ENCODE assay signal across 16 mouse cellular contexts in genomic region chr2:52950226-52950625, GRCm38 (mm10).
DNase-seq lines count a peak whose midpoint lies in the region; ATAC-seq lines count a peak whose summit lies in the region.
"Had no signal": no experiment of that assay in that cellular context is flagged by ENCODE, and none has a peak within 500 bp of the region (broad histone marks: within the 10 kb centered on the region; RNA-seq: fewer than 3 reads in every experiment).

No protein-coding gene starts in this region.

- no peaks in the 10 kb centered on the region for H3K27me3 ChIP-seq in kidney, embryonic 16.5 days (ENCODE audit: insufficient read depth, low read length)
- no peaks in the 10 kb centered on the region for H3K27me3 ChIP-seq in megakaryocyte, embryonic 14.5 days (replicated peaks)
- H3K27me3 ChIP-seq: forebrain, embryonic 15.5 days; hindbrain, embryonic 13.5 days had no signal

- H3K4me2 ChIP-seq in kidney, embryonic 16.5 days (replicated peaks; ENCODE audit: low read depth, low read length), result no peak overlapping the region
- H3K4me2 ChIP-seq: forebrain, embryonic 15.5 days; hindbrain, embryonic 13.5 days had no signal

- no peaks in the 10 kb centered on the region for H3K36me3 ChIP-seq in kidney, embryonic 16.5 days (ENCODE audit: insufficient read depth, low read length)
- H3K36me3 ChIP-seq in megakaryocyte, embryonic 14.5 days (replicated peaks; ENCODE audit: low read length), result no peaks in the 10 kb centered on the region
- H3K36me3 ChIP-seq: forebrain, embryonic 15.5 days; heart, embryonic 10.5 days had no signal

- no peaks in the 10 kb centered on the region for H3K9me3 ChIP-seq in kidney, embryonic 16.5 days (ENCODE audit: low read length)
- peaks cover 21% of the 10 kb centered on the region; the same call in 1 of the 2 replicates for H3K9me3 ChIP-seq in megakaryocyte, embryonic 14.5 days
- H3K9me3 ChIP-seq: forebrain, embryonic 15.5 days; heart, embryonic 10.5 days; hindbrain, embryonic 13.5 days had no signal

- H3K27ac ChIP-seq in kidney, embryonic 16.5 days (ENCODE audit: low read length), result no peak overlapping the region
- H3K27ac ChIP-seq: forebrain, embryonic 15.5 days; heart, embryonic 10.5 days; hindbrain, embryonic 13.5 days; hindbrain, postnatal 0 days had no signal

- 46% methylated on average over 4 of the region's 4 CpGs for WGBS in kidney, embryonic 16.5 days

- no peak overlapping the region for H3K9ac ChIP-seq in kidney, embryonic 16.5 days (replicated peaks; ENCODE audit: low read length)
- H3K9ac ChIP-seq: forebrain, embryonic 15.5 days; hindbrain, embryonic 13.5 days had no signal

- ATAC-seq in kidney, embryonic 16.5 days (ENCODE audit: low FRiP score, low TSS enrichment), result peak; percentile 71
- ATAC-seq in megakaryocyte, adult 5-6 weeks (ENCODE audit: poor library complexity, severe bottlenecking), result no peak
- ATAC-seq: forebrain, embryonic 15.5 days; hindbrain, postnatal 0 days had no signal

- no peak overlapping the region for H3K4me3 ChIP-seq in kidney, embryonic 16.5 days (ENCODE audit: low read length)
- H3K4me3 ChIP-seq in megakaryocyte, embryonic 14.5 days (replicated peaks), result peak overlapping the region; percentile 44
- H3K4me3 ChIP-seq: forebrain, embryonic 15.5 days; heart, embryonic 10.5 days; hindbrain, embryonic 13.5 days had no signal

- H3K4me1 ChIP-seq in kidney, embryonic 16.5 days (ENCODE audit: insufficient read depth, low read length), result peaks cover 26% of the 10 kb centered on the region
- peaks cover 10% of the 10 kb centered on the region; the same call in 1 of the 2 replicates for H3K4me1 ChIP-seq in megakaryocyte, embryonic 14.5 days

- DNase-seq in heart, adult 11 months, result peak; percentile 89
- no peak for DNase-seq in heart, adult 18-20 months
- DNase-seq in kidney, postnatal 14 days, result no peak
- DNase-seq: adrenal gland, adult 2 months; adrenal gland, postnatal 25 days; cerebellum, adult 2 months; cerebellum, postnatal 10 days; gastrocnemius, postnatal 10 days; heart, postnatal 10 days had no signal
